Mouse (Mus musculus): Measurements from ENCODE around the gene Notch1. TPM values are rescaled to one million over a fixed set of nuclear protein-coding genes. Genes with fewer than 3 reads are reported as not detected.

Notch1 gene
- polyA plus RNA-seq, 1 experiment = 11.1 TPM

DNA sequence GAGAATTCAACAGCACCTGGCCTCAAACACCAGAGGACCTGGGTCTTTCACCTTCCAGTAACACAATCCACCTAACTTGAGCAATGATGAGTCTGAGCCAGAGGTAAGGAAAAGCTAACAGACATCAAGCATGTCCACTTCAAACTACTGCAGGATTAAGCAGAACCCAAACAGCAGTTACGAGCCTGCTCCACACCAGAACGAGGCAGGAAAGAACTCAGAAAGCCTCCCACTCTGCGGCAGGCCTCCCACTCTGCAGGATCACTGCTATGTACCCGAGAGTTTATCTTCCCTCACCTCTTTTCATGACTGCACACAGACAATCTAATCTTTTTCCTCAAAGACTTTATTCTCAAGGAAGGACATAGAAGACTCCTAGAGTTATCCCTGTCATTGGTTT lies 79.2 kb downstream of the Notch1 start:
- Histone ChIP-seq H3K4me3 (ENCODE audit: insufficient read depth, low read length) (no peak overlapping the region), H3K27ac (ENCODE audit: insufficient read depth, low read length) (no peak overlapping the region), H3K4me1 (ENCODE audit: control insufficient read depth, insufficient read depth, low read length) (peaks cover 6% of the 10 kb centered on the region; the same call in 1 of the 2 replicates)
- TF ChIP-seq CTCF (IDR thresholded peaks at IDR 0.05; ENCODE audit: extremely low read depth, insufficient read depth, low read length) (no peak), POLR2A (IDR thresholded peaks at IDR 0.05; ENCODE audit: extremely low read depth, insufficient read depth, low read length) (no peak)

DNA sequence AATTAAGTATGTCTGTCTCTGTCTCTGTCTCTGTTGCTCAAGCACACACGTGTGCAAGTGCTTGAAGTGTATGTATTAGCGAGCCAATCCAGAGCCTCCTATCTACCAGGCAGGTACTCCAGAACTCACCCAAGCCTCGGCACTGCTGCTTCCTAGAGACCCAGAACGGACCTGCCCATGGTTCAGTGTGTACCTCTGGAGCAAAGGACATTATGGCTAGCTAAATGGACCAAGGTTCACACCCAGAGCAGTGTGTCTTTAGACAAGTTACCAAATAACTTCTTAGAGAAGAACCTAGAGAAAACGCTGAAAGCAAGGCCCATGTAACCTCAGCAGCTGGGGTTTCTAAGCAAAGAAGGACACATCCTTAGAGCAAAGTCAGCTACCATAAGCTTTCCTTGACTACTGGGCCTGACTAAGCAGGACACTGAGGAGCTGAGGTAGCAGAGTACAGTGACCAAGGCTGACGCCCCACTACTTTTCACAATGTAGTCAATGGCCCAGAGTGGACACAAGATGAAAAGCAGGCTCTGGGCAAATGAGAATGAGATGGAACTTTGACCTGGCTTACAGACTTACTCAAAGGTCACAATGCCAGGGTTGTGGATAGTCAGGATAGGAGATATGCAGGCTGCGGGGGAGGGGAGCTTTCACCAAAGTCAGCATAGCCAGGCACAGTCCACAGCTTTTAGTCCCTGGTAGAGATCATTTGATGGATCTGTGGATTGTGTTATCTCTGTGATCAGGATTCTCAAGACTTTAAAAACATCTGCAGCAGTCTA lies 81.5 kb downstream of the Notch1 start:
- H3K27ac ChIP-seq (ENCODE audit: insufficient read depth, low read length) = no peak overlapping the region
- peaks cover 6% of the 10 kb centered on the region; the same call in 1 of the 2 replicates for H3K4me1 ChIP-seq (ENCODE audit: control insufficient read depth, insufficient read depth, low read length)
- no peak overlapping the region for H3K4me3 ChIP-seq (ENCODE audit: insufficient read depth, low read length)
- TF ChIP-seq POLR2A (IDR thresholded peaks at IDR 0.05; ENCODE audit: extremely low read depth, insufficient read depth, low read length) = no peak
- no peak for TF ChIP-seq CTCF (IDR thresholded peaks at IDR 0.05; ENCODE audit: extremely low read depth, insufficient read depth, low read length)

DNA sequence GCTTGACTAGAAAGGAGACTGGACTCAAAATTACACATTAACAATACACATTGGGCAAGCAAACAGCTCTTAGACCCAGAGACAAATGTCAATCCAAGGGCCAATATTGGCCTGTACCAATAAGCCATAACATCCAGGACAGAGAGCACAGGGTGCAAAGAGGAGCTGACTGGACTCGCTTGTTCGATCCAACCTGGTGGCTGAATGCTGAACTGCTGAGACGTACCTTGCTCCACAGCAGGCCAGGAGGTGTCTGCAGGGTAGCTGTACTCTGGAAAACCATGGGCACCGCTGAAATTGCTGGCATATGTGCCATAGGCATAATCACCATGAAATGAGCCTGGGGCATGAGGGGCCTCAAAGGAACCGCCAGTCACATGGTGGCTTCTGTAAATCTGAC lies 86.6 kb downstream of the Notch1 start:
- no peak overlapping the region for H3K4me3 ChIP-seq (ENCODE audit: insufficient read depth, low read length)
- H3K4me1 ChIP-seq (ENCODE audit: control insufficient read depth, insufficient read depth, low read length) = no peaks in the 10 kb centered on the region; the same call in 1 of the 2 replicates
- TF ChIP-seq CTCF (IDR thresholded peaks at IDR 0.05; ENCODE audit: extremely low read depth, insufficient read depth, low read length) = no peak
- TF ChIP-seq POLR2A (IDR thresholded peaks at IDR 0.05; ENCODE audit: extremely low read depth, insufficient read depth, low read length) = no peak
- no peak overlapping the region for H3K27ac ChIP-seq (ENCODE audit: insufficient read depth, low read length)

DNA sequence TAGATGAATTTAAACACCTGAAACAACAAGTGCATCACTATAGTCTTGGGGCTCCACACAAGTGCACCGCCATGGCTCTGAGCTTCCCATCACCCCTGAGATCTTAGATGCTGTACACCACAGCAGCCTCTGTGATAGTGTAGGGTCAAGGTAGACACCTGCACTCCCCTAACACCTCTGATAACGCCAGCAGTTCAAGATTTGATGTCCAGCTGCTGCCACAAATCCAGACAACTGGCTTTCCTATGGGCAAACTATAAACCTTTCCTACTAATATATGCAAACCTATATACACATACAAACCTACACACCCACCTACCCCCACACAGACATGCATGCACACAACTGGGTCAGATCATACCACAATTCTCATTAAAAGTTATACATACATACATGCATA lies 91.9 kb downstream of the Notch1 start:
- TF ChIP-seq POLR2A (IDR thresholded peaks at IDR 0.05; ENCODE audit: extremely low read depth, insufficient read depth, low read length) (no peak), CTCF (IDR thresholded peaks at IDR 0.05; ENCODE audit: extremely low read depth, insufficient read depth, low read length) (no peak)
- no peak overlapping the region for H3K27ac ChIP-seq (ENCODE audit: insufficient read depth, low read length)
- H3K4me1 ChIP-seq (ENCODE audit: control insufficient read depth, insufficient read depth, low read length) = no peaks in the 10 kb centered on the region
- H3K4me3 ChIP-seq (ENCODE audit: insufficient read depth, low read length) = no peak overlapping the region

- Histone ChIP-seq H3K4me3 (ENCODE audit: insufficient read depth, low read length) (no peak overlapping the region), H3K4me1 (ENCODE audit: control insufficient read depth, insufficient read depth, low read length) (no peaks in the 10 kb centered on the region), H3K27ac (ENCODE audit: insufficient read depth, low read length) (no peak overlapping the region)
- TF ChIP-seq CTCF (IDR thresholded peaks at IDR 0.05; ENCODE audit: extremely low read depth, insufficient read depth, low read length) (no peak), POLR2A (IDR thresholded peaks at IDR 0.05; ENCODE audit: extremely low read depth, insufficient read depth, low read length) (no peak)
Observed at GRCm38 (mm10) chr2:26423086-26423485, 93.4 kb downstream of the Notch1 start.

DNA sequence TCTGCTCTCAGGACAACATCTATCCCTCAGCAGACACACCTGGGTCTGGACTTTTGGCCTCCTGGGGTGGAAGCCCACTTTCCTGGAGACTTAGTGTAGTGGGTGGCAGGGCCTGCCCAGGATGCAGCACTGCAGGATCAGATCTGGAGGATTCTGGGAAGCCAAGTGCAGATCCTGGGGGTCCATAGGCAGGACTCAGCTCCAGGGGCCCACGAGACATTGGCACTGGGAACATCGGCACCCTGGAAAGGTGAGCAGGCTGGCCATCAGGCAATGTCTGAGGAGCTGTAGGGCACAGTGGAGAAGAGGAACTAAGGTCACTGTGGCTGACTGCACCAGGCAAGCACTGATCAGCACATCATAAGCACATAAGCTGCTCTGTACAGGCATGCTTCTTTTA lies 94.5 kb downstream of the Notch1 start:
- H3K4me1 ChIP-seq (ENCODE audit: control insufficient read depth, insufficient read depth, low read length) = no peaks in the 10 kb centered on the region
- no peak overlapping the region for H3K27ac ChIP-seq (ENCODE audit: insufficient read depth, low read length)
- TF ChIP-seq CTCF (IDR thresholded peaks at IDR 0.05; ENCODE audit: extremely low read depth, insufficient read depth, low read length) (no peak), POLR2A (IDR thresholded peaks at IDR 0.05; ENCODE audit: extremely low read depth, insufficient read depth, low read length) (no peak)
- no peak overlapping the region for H3K4me3 ChIP-seq (ENCODE audit: insufficient read depth, low read length)

DNA sequence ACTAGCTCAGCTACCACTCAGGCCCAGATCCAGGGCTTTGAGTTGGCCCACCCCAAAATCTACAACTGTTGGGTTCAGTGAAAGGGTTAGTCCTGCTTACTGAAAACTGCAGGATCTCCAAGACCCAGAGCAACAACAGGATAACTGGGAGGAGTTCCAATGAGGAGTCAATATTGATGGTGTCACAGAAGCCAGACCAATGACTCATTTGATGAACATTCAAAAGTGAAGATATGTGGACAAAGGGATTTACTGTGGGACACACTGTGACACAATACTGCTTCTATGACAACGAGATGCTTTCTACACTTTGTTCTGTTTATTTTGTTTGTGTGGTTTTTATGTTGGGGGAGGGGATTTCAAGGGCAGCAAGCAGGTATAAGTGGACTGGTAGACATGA lies 98.3 kb downstream of the Notch1 start:
- no peak overlapping the region for H3K27ac ChIP-seq (ENCODE audit: insufficient read depth, low read length)
- TF ChIP-seq CTCF (IDR thresholded peaks at IDR 0.05; ENCODE audit: extremely low read depth, insufficient read depth, low read length) = no peak
- TF ChIP-seq POLR2A (IDR thresholded peaks at IDR 0.05; ENCODE audit: extremely low read depth, insufficient read depth, low read length) = no peak
- H3K4me1 ChIP-seq (ENCODE audit: control insufficient read depth, insufficient read depth, low read length) = no peaks in the 10 kb centered on the region
- H3K4me3 ChIP-seq (ENCODE audit: insufficient read depth, low read length) = no peak overlapping the region

DNA sequence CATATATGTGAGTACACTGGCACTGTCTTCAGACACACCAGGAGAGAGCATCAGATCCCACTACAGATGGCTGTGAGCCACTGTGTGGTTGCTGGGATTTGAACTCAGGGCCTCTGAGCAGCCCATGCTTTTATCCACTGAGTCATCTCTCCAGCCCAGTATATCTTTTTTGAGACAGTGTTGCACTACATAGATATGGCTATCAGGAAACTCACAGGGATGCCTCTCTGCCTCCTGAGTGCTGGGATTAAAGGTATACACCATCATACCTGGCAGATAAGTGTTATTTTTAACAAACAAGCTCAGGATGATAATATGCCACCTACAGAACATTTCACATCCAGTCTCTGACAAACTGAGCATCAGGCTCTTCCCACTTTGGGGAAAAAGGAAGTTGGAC lies 99.4 kb downstream of the Notch1 start:
- TF ChIP-seq CTCF (IDR thresholded peaks at IDR 0.05; ENCODE audit: extremely low read depth, insufficient read depth, low read length) (no peak), POLR2A (IDR thresholded peaks at IDR 0.05; ENCODE audit: extremely low read depth, insufficient read depth, low read length) (no peak)
- H3K4me3 ChIP-seq (ENCODE audit: insufficient read depth, low read length) = no peak overlapping the region
- H3K4me1 ChIP-seq (ENCODE audit: control insufficient read depth, insufficient read depth, low read length) = no peaks in the 10 kb centered on the region
- H3K27ac ChIP-seq (ENCODE audit: insufficient read depth, low read length) = no peak overlapping the region

GRCm38 (mm10) chr2:26410931-26411411 lies 105.5 kb downstream of the Notch1 start:
- H3K27ac ChIP-seq (ENCODE audit: insufficient read depth, low read length) = peak overlapping the region; percentile 67; the same call in 1 of the 2 replicates

GRCm38 (mm10) chr2:26410091-26410490 lies 106.4 kb downstream of the Notch1 start:
- peaks cover 20% of the 10 kb centered on the region for H3K4me1 ChIP-seq (ENCODE audit: control insufficient read depth, insufficient read depth, low read length)
- no peak overlapping the region for H3K4me3 ChIP-seq (ENCODE audit: insufficient read depth, low read length)
- H3K27ac ChIP-seq (ENCODE audit: insufficient read depth, low read length) = peak overlapping the region; percentile 41; the same call in 1 of the 2 replicates
- TF ChIP-seq CTCF (IDR thresholded peaks at IDR 0.05; ENCODE audit: extremely low read depth, insufficient read depth, low read length) = no peak

More at GRCm38 (mm10) chr2:26410931-26411411, 105.5 kb downstream of the Notch1 start:
- TF ChIP-seq CTCF (IDR thresholded peaks at IDR 0.05; ENCODE audit: extremely low read depth, insufficient read depth, low read length) (no peak), POLR2A (IDR thresholded peaks at IDR 0.05; ENCODE audit: extremely low read depth, insufficient read depth, low read length) (no peak)
- H3K4me3 ChIP-seq (ENCODE audit: insufficient read depth, low read length) = no peak overlapping the region
- H3K4me1 ChIP-seq (ENCODE audit: control insufficient read depth, insufficient read depth, low read length) = peaks cover 19% of the 10 kb centered on the region

Measured in cortical plate, adult 2 months (tissue).